Mouse (Mus musculus) layer of hippocampus, adult 2 months (tissue): Measurements from ENCODE around the gene Sacs. TPM values are rescaled to one million over a fixed set of nuclear protein-coding genes. Genes with fewer than 3 reads are reported as not detected.

Experiments
- DNase-seq, 2 experiments: peaks; one replicate each; pipeline ENCODE4 v3.0.0; 2022; ENCODE audit warnings: low spot score in 2 of 2
- H3K27ac ChIP-seq: fragments of 200-600 bp; 2 replicates; pipeline ENCODE4 v1.8.1; 2022
- H3K4me3 ChIP-seq: fragments of 200-600 bp; 2 replicates; pipeline ENCODE4 v1.8.1; 2022; ENCODE audit warnings: mild to moderate bottlenecking
- CTCF ChIP-seq: fragments of 200-600 bp; conservative IDR thresholded peaks from 2 replicates; pipeline ENCODE4 v1.8.1; 2022; ENCODE audit warnings: antibody characterized with exemption, mild to moderate bottlenecking, moderate library complexity
- total RNA-seq, 2 experiments: library from RNA; stranded (reverse); gene quantifications; 2 replicates each; pipeline ENCODE4 v1.2.3; 2021

Gene Sacs
- total RNA-seq, 2 experiments from 2014 or later: 54.8 to 62.1 TPM

- Histone ChIP-seq H3K4me3 (no peak overlapping the region), H3K27ac (no peak overlapping the region)
- DNase-seq: no peak
- no peak for TF ChIP-seq CTCF
These were observed 91.5 kb downstream of the Sacs start for GRCm38 (mm10) chr14:61229763-61230162.

DNA sequence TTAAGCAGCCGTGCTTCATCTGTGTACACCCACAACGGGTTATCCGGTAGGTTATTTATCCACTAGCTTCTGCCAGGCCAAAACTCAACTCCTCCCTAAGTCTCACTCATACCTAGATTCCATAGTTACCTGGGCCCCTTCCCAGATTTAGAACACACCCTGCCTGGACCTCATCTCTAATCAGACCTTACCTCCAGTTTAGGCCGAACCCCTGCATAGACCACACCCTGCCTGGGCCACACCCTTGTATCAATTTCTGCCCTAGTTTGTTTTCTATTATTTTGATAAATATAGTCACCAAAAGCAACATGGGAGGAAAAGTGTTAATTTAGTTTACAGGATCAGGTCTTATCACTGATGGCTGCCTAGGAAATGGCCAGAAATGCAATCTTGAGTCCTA is 91.9 kb downstream of the Sacs start:
- Histone ChIP-seq H3K4me3 (no peak overlapping the region), H3K27ac (no peak overlapping the region)
- no peak for TF ChIP-seq CTCF
- no peak for DNase-seq

- peak overlapping the region; percentile 6; the same call in 1 of the 2 replicates for H3K27ac ChIP-seq
- no peak overlapping the region for H3K4me3 ChIP-seq
- DNase-seq: peak in 1 of 2 experiments; percentile 50
- TF ChIP-seq CTCF: no peak
These were observed 93.8 kb downstream of the Sacs start for GRCm38 (mm10) chr14:61232016-61232568.

GRCm38 (mm10) chr14:61235846-61236474 is 97.7 kb downstream of the Sacs start:
- no peak overlapping the region for H3K4me3 ChIP-seq
- DNase-seq: no peak
- no peak overlapping the region for H3K27ac ChIP-seq
- TF ChIP-seq CTCF: no peak

DNA sequence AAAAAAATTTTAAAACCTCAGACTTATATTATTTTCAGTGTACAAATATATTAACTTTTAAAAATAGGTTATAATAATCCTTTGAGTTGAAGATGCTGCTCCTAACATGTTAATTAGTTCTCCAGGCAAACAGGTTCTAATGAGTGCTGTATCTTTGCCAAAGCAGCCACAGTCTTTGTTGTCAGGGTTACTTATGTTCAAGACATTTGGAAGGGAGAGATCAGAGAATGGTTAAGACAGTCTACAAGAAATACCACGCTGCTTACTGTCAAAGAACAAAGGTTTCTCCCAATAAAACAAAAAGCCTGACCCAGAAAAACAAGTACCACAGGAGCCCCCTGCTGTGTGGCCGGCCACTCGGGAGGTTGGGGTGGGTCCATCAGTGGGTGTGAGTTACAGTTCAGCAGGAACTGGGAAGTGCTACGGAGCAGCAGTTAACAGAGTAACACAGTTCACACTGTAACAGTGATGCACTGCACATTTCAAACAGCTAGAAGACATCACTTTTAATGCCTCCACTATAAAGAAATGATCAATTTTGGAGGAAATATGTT is 98.9 kb downstream of the Sacs start:
- TF ChIP-seq CTCF: no peak
- Histone ChIP-seq H3K4me3 (no peak overlapping the region), H3K27ac (no peak overlapping the region)
- DNase-seq: no peak

GRCm38 (mm10) chr14:61238751-61239150 is 100.5 kb downstream of the Sacs start:
- Histone ChIP-seq H3K27ac (no peak overlapping the region), H3K4me3 (no peak overlapping the region)
- peak in 1 of 2 experiments; percentile 37 for DNase-seq
- TF ChIP-seq CTCF: no peak

DNA sequence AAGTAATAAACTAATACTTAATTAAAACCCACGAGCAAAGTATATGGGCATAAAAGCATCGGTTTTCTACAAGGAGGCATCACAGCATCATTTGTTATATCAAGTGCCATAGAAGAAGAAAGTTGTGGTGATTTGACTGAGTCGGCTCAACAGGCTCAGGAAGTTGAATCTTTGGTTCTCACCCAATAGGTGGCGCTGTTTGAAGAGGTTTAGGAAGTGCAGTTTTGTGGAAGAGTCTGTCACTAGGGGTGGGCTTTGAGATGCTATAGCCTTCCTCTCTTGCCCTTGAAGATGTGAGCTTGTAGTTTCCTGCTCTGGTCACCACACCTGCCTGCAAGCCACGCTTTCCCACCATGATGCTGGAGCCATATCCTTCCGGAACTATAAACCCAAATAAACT is 104.4 kb downstream of the Sacs start:
- TF ChIP-seq CTCF: peak; percentile 69
- Histone ChIP-seq H3K27ac (no peak overlapping the region), H3K4me3 (no peak overlapping the region)
- DNase-seq: no peak

DNA sequence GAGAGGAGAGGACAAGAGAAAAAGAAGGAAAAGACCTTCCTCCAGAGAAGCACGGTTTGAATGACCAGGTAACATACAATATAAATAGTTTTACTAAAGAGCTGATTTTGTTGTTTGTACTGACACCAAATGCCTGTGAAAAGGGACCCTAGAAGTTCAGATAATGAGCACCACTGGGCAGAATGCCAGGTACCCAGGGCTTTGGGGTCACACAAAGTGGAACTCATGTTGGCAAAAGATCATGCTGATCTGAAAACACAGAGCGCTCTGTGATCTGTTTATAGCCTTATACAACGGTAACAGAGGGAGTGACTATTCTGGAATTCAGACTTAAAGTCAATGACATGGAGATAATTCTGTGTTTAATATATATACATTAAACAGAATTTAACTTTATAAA is 108.2 kb downstream of the Sacs start:
- no peak overlapping the region for H3K27ac ChIP-seq
- no peak for TF ChIP-seq CTCF
- no peak overlapping the region for H3K4me3 ChIP-seq

GRCm38 (mm10) chr14:61252596-61253388 is 114.5 kb downstream of the Sacs start:
- H3K4me3 ChIP-seq: no peak overlapping the region
- TF ChIP-seq CTCF: no peak
- no peak overlapping the region for H3K27ac ChIP-seq
- no peak for DNase-seq

More for the DNA sequence above, 108.2 kb downstream of the Sacs start:
- DNase-seq: no peak

- H3K4me3 ChIP-seq: no peak within 1 kb of the TSS
- no peak within 1 kb of the TSS for H3K27ac ChIP-seq
- no peak for TF ChIP-seq CTCF
- DNase-seq: no peak
These were observed 120.1 kb downstream of the Sacs start, which contains the start of gene Sgcg for GRCm38 (mm10) chr14:61258352-61258751. TSS of gene Sgcg (minus strand) at chr14:61258490.

DNA sequence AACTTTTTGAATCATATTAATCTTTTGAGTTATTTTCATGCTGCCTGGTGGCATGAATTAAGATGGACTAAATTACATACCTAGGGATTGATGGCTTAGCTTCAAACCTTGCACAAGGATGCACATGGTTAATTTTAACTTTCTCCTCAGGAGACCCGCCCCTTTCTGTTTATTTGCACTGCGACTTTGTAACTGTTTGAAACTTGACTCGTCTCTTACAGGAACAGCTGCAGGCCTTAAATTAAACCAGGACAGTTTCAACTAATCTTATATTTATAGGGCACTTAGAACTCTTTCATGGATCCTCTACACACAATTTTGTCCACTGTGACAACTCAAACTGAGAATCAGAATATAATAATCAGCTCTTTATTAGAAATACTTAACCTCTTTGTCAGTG is 120.8 kb downstream of the Sacs start:
- DNase-seq: no peak
- Histone ChIP-seq H3K4me3 (no peak overlapping the region), H3K27ac (no peak overlapping the region)
- TF ChIP-seq CTCF: no peak

DNA sequence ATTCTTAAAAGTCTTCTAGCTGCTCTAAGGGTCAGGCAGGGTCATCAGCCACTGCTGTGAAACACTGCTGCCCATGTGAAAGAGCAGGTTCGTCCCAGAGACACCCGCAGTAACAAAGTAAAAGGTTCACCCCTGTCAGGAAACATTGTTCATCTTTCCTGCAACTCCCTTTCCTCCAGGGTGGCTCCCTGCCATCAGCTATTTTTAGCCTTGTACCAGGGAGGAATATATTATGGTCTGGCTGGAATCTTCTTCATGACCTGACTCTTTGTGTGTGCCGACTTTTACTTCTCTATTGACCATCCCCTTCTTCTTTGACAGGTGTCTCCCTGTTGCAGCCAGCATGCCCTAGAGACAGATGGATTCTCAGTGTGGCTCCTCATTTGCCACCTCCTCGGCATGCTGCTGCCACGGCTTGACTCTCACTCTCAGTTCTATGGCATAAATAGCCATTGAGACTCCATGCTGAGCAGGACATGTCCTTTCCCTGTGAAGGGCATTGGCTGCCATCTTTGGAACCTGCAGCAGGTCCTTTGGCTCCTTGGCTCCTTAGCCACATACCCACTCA is 129.7 kb downstream of the Sacs start:
- DNase-seq: no peak
- Histone ChIP-seq H3K4me3 (no peak overlapping the region), H3K27ac (no peak overlapping the region)
- no peak for TF ChIP-seq CTCF

- no peak for DNase-seq
- no peak for TF ChIP-seq CTCF
- Histone ChIP-seq H3K27ac (no peak overlapping the region), H3K4me3 (no peak overlapping the region)
These were observed 136.3 kb downstream of the Sacs start for GRCm38 (mm10) chr14:61274414-61275198.
